In the genomic region with DNA sequence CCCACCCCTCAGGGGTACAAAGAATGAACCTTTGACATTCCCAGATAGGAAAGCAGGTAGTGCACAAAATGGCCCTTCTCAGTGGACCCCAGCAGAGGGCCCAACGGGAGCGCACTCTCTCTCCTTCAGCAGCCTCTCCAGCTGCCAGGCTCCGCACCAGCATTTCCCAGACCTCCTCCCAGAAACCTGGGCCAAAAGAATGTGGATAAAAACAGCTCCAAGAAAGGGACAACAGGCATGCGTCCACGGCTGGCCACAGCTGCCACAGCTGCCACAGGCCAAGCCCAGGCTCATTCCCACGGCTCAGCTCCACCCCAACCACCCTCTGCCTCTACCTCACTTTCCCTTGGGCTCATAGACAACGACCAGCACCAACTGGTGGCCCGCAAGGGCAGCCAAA, we compare ENCODE assay signal across 8 mouse cellular contexts. TPM values are rescaled to one million over a fixed set of nuclear protein-coding genes. Genes with fewer than 3 reads are reported as not detected.
DNase-seq lines count a peak whose midpoint lies in the region; ATAC-seq and TF ChIP-seq lines count a peak whose summit lies in the region.

No protein-coding gene starts in this region.

- H3K27ac ChIP-seq in forebrain, embryonic 10.5 days: peak overlapping the region; percentile 61
- no peak overlapping the region for H3K27ac ChIP-seq in forebrain, embryonic 13.5 days
- H3K27ac ChIP-seq in limb, embryonic 13.5 days: no peak overlapping the region

- peaks cover 39% of the 10 kb centered on the region for H3K36me3 ChIP-seq in forebrain, embryonic 10.5 days (replicated peaks)
- no peaks in the 10 kb centered on the region for H3K36me3 ChIP-seq in forebrain, embryonic 13.5 days (ENCODE audit: poor library complexity, severe bottlenecking)
- peaks cover 16% of the 10 kb centered on the region for H3K36me3 ChIP-seq in limb, embryonic 13.5 days

- no peak for TF ChIP-seq POLR2A in lung, adult 2 months (IDR thresholded peaks at IDR 0.05; ENCODE audit: borderline replicate concordance, extremely low read depth, low read depth, low read length)

- 79% methylated on average over 8 of the region's 8 CpGs for WGBS in forebrain, embryonic 10.5 days
- 63% methylated on average over 8 of the region's 8 CpGs for WGBS in forebrain, embryonic 13.5 days
- WGBS in lung, adult 2 months: 37% methylated on average over 8 of the region's 8 CpGs
- 50% methylated on average over 8 of the region's 8 CpGs for WGBS in limb, embryonic 13.5 days

- ATAC-seq in forebrain, embryonic 13.5 days: no peak
- ATAC-seq in limb, embryonic 13.5 days (ENCODE audit: low FRiP score, low read depth): 0 out of 2 replicates have a peak, but pooled peaks have one; percentile 19

- H3K27me3 ChIP-seq in forebrain, embryonic 10.5 days (ENCODE audit: poor library complexity, severe bottlenecking): no peaks in the 10 kb centered on the region
- no peaks in the 10 kb centered on the region for H3K27me3 ChIP-seq in forebrain, embryonic 13.5 days
- H3K27me3 ChIP-seq in limb, embryonic 13.5 days: no peaks in the 10 kb centered on the region

- H3K4me1 ChIP-seq in forebrain, embryonic 10.5 days: peaks cover 14% of the 10 kb centered on the region
- no peaks in the 10 kb centered on the region for H3K4me1 ChIP-seq in forebrain, embryonic 13.5 days
- H3K4me1 ChIP-seq in lung, adult 2 months (ENCODE audit: control insufficient read depth, insufficient read depth, low read length): peaks cover 13% of the 10 kb centered on the region
- peaks cover 21% of the 10 kb centered on the region for H3K4me1 ChIP-seq in limb, embryonic 13.5 days

- no peak overlapping the region for H3K9ac ChIP-seq in forebrain, embryonic 13.5 days
- H3K9ac ChIP-seq in limb, embryonic 13.5 days: no peak overlapping the region

- H3K9me3 ChIP-seq in forebrain, embryonic 10.5 days: peaks cover 7% of the 10 kb centered on the region; the same call in 1 of the 2 replicates
- H3K9me3 ChIP-seq in forebrain, embryonic 13.5 days (replicated peaks): no peaks in the 10 kb centered on the region; the same call in 1 of the 2 replicates
- H3K9me3 ChIP-seq in limb, embryonic 13.5 days: no peaks in the 10 kb centered on the region

- no peak overlapping the region for H3K4me3 ChIP-seq in forebrain, embryonic 10.5 days
- no peak overlapping the region for H3K4me3 ChIP-seq in forebrain, embryonic 13.5 days
- H3K4me3 ChIP-seq in lung, adult 2 months (replicated peaks; ENCODE audit: extremely low read depth, low read depth, low read length): no peak overlapping the region
- no peak overlapping the region for H3K4me3 ChIP-seq in limb, embryonic 13.5 days

- TF ChIP-seq CTCF in lung, adult 2 months (IDR thresholded peaks at IDR 0.05; ENCODE audit: insufficient read depth, low read length): no peak

- DNase-seq in forebrain, embryonic 10.5 days (ENCODE audit: extremely low spot score, low spot score): no peak
- DNase-seq in lung, adult 18-20 months: peak; percentile 48 to 57
- no peak for DNase-seq in lung, adult 2 months
- DNase-seq in neural tube, embryonic 10.5 days (ENCODE audit: extremely low spot score, low spot score): no peak
- DNase-seq in cerebellum, postnatal 10 days: no peak
- no peak for DNase-seq in testis, postnatal 10 days (ENCODE audit: low spot score)

- no peak overlapping the region for H3K4me2 ChIP-seq in forebrain, embryonic 13.5 days
- H3K4me2 ChIP-seq in limb, embryonic 13.5 days (replicated peaks): no peak overlapping the region

RNA-seq across cellular contexts. Expression of a gene that starts 25.7 kb away (rescaled TPM):
- polyA plus RNA-seq in forebrain, embryonic 10.5 days (2016; fragmentation: Nextera tagmentation; extraction: Ambion mirVana): 36.0 and 36.2 TPM in 2 replicates
- polyA plus RNA-seq in forebrain, embryonic 13.5 days (2015; fragmentation: Nextera tagmentation; extraction: Ambion mirVana): 13.2 and 16.3 TPM in 2 replicates
- polyA plus RNA-seq in lung, adult 2 months (2012; rRNA removed): 69.1 and 76.2 TPM in 2 replicates
- 20.2 and 24.1 TPM in 2 replicates for polyA plus RNA-seq in limb, embryonic 13.5 days (2015; fragmentation: Nextera tagmentation; extraction: Ambion mirVana)

Comparison
In these comparisons a context has a peak if more than half of its experiments do, and no peak if none do; other contexts are left out.
1. DNase-seq: peak in lung, adult 18-20 months (2 of 2); none in forebrain, embryonic 10.5 days (single experiment), lung, adult 2 months (single experiment), neural tube, embryonic 10.5 days (single experiment), cerebellum, postnatal 10 days (0 of 2) and testis, postnatal 10 days (single experiment).